Mouse (Mus musculus): ENCODE measurements around the gene Cib1.

DNA sequence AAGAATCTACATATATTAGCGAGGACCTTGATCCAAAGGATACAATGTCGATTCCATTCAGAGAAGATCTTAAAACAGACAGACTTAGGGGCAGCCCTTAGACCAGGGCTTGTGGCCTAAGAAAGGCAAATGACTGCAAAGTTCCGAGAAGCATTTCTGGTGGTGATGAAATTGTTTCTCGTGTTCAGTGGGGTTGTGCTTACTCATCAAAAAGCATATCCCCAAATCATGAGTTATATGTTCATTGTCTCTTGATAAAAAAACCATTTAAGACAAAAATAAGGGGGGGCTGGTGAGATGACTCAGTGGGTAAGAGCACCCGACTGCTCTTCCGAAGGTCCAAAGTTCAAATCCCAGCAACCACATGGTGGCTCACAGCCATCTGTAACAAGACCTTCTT, 53.3 kb downstream of the Cib1 start:
- TF ChIP-seq GATA1 (IDR thresholded peaks at IDR 0.05; ENCODE audit: borderline replicate concordance, low read length) (no peak), FLI1 (IDR thresholded peaks at IDR 0.05; ENCODE audit: low read length) (no peak)

Measured in megakaryocyte, embryonic 14.5 days (primary cell).